In genomic region chr12:79648812-79649700, GRCm38 (mm10) we compare ENCODE assay signal across 10 mouse cellular contexts.
DNase-seq lines count a peak whose midpoint lies in the region; ATAC-seq and TF ChIP-seq lines count a peak whose summit lies in the region.
"Had no signal": no experiment of that assay in that cellular context is flagged by ENCODE, and none has a peak within 500 bp of the region (broad histone marks: within the 10 kb centered on the region; RNA-seq: fewer than 3 reads in every experiment).

No protein-coding gene starts in this region.

- peak; percentile 58; the same call in 1 of the 2 replicates for ATAC-seq in hindbrain, postnatal 0 days
- ATAC-seq in hindbrain, embryonic 14.5 days (ENCODE audit: low FRiP score) = no peak
- no peak for ATAC-seq in granulocyte monocyte progenitor cell, adult 5-6 weeks (replicated peaks; ENCODE audit: poor library complexity, severe bottlenecking)
- ATAC-seq: midbrain, embryonic 16.5 days had no signal

- no peak overlapping the region for H3K27ac ChIP-seq in hindbrain, postnatal 0 days
- H3K27ac ChIP-seq in hindbrain, embryonic 14.5 days = no peak overlapping the region
- H3K27ac ChIP-seq in embryonic facial prominence, embryonic 10.5 days (replicated peaks) = peak overlapping the region; percentile 67

- peak; percentile 11 for DNase-seq in hindbrain, postnatal 0 days (ENCODE audit: low spot score)
- DNase-seq in hindbrain, embryonic 14.5 days (ENCODE audit: low spot score) = no peak
- DNase-seq in CD8-positive naive resting alpha-beta T cell, adult 2 months (ENCODE audit: low read depth in 2 of 2, low spot score in 2 of 2) = peak; percentile 11 to 32
- no peak for DNase-seq in embryonic facial prominence, embryonic 10.5 days (ENCODE audit: low spot score)
- DNase-seq in kidney, postnatal 4 days = peak; percentile 21 to 35
- DNase-seq in left cerebral cortex, adult 11 months (ENCODE audit: low spot score) = no peak
- no peak for DNase-seq in right cerebral cortex, postnatal 10 days (ENCODE audit: low spot score in 2 of 2)
- DNase-seq: heart, postnatal 4 days had no signal

- 35% methylated on average over 7 of the region's 7 CpGs for WGBS in hindbrain, postnatal 0 days
- 36% methylated on average over 7 of the region's 7 CpGs for WGBS in hindbrain, embryonic 14.5 days
- WGBS in embryonic facial prominence, embryonic 10.5 days = 64% methylated on average over 7 of the region's 7 CpGs

- no peaks in the 10 kb centered on the region for H3K27me3 ChIP-seq in hindbrain, postnatal 0 days (ENCODE audit: insufficient read depth, low read length)
- H3K27me3 ChIP-seq in hindbrain, embryonic 14.5 days (ENCODE audit: control insufficient read depth, insufficient read depth, low read length) = no peaks in the 10 kb centered on the region
- H3K27me3 ChIP-seq in embryonic facial prominence, embryonic 10.5 days (replicated peaks; ENCODE audit: low read depth, poor library complexity, severe bottlenecking) = no peaks in the 10 kb centered on the region

- H3K36me3 ChIP-seq in hindbrain, postnatal 0 days (ENCODE audit: insufficient read depth, low read length) = no peaks in the 10 kb centered on the region
- H3K36me3 ChIP-seq in hindbrain, embryonic 14.5 days (replicated peaks; ENCODE audit: control insufficient read depth, insufficient read depth) = no peaks in the 10 kb centered on the region
- H3K36me3 ChIP-seq in embryonic facial prominence, embryonic 10.5 days (replicated peaks) = no peaks in the 10 kb centered on the region

- H3K9ac ChIP-seq in hindbrain, postnatal 0 days (replicated peaks; ENCODE audit: low read length) = no peak overlapping the region
- no peak overlapping the region for H3K9ac ChIP-seq in hindbrain, embryonic 14.5 days

- no peak overlapping the region for H3K4me2 ChIP-seq in hindbrain, postnatal 0 days (ENCODE audit: low read depth, low read length)
- no peak overlapping the region for H3K4me2 ChIP-seq in hindbrain, embryonic 14.5 days (replicated peaks)

- no peak overlapping the region for H3K4me3 ChIP-seq in hindbrain, postnatal 0 days (ENCODE audit: low read length)
- H3K4me3 ChIP-seq in hindbrain, embryonic 14.5 days (replicated peaks; ENCODE audit: low read length) = no peak overlapping the region
- no peak overlapping the region for H3K4me3 ChIP-seq in embryonic facial prominence, embryonic 10.5 days

- TF ChIP-seq CTCF in hindbrain, postnatal 0 days (IDR thresholded peaks at IDR 0.05; ENCODE audit: low read depth) = no peak

- no peaks in the 10 kb centered on the region for H3K4me1 ChIP-seq in hindbrain, postnatal 0 days (ENCODE audit: insufficient read depth, low read length)
- no peaks in the 10 kb centered on the region for H3K4me1 ChIP-seq in hindbrain, embryonic 14.5 days (replicated peaks; ENCODE audit: control insufficient read depth, insufficient read depth, low read length)
- H3K4me1 ChIP-seq in embryonic facial prominence, embryonic 10.5 days = peaks cover 19% of the 10 kb centered on the region

- H3K9me3 ChIP-seq in hindbrain, postnatal 0 days (ENCODE audit: low read length) = no peaks in the 10 kb centered on the region
- H3K9me3 ChIP-seq in hindbrain, embryonic 14.5 days (ENCODE audit: control insufficient read depth, low read length) = no peaks in the 10 kb centered on the region
- no peaks in the 10 kb centered on the region for H3K9me3 ChIP-seq in embryonic facial prominence, embryonic 10.5 days

Comparison
In these comparisons a context has a peak if more than half of its experiments do, and no peak if none do; other contexts are left out.
1. DNase-seq: peak in hindbrain, postnatal 0 days (single experiment), CD8-positive naive resting alpha-beta T cell, adult 2 months (2 of 2) and kidney, postnatal 4 days (2 of 2); none in hindbrain, embryonic 14.5 days (single experiment), embryonic facial prominence, embryonic 10.5 days (single experiment), left cerebral cortex, adult 11 months (single experiment) and right cerebral cortex, postnatal 10 days (0 of 2).